Mouse (Mus musculus): ENCODE results near the gene Cnn2.

DNA sequence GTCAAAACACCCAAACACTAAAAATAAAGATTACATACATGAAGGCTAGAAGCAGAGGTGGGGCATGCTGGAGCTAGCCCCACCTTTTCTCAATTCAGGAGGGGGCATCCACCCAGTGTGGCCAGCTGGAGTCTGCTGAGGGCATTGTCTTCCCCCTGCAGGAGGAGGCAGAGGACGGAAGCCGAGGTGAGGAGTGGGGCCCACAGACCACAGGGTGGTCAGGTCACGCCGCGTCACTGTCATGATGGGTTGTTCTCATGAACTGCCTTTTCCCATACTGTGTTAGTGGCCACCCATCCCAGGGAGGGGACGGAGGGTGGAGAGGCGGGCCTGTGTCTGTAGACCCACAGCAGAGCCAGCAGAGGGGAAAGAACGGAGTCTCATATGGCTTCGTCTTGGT lies 41.8 kb downstream of the Cnn2 start:
- TF ChIP-seq ZNF384 (IDR thresholded peaks at IDR 0.05; ENCODE audit: low read depth, low read length) (no peak), CHD2 (IDR thresholded peaks at IDR 0.05; ENCODE audit: low read depth, low read length) (no peak)

Measured in ES-E14 (cell line).